Mouse (Mus musculus): Measurements from ENCODE around the gene Ift43. TPM values are rescaled to one million over a fixed set of nuclear protein-coding genes. Genes with fewer than 3 reads are reported as not detected.

Ift43 gene
- polyA plus RNA-seq, 1 experiment, result 44.2 TPM

DNA sequence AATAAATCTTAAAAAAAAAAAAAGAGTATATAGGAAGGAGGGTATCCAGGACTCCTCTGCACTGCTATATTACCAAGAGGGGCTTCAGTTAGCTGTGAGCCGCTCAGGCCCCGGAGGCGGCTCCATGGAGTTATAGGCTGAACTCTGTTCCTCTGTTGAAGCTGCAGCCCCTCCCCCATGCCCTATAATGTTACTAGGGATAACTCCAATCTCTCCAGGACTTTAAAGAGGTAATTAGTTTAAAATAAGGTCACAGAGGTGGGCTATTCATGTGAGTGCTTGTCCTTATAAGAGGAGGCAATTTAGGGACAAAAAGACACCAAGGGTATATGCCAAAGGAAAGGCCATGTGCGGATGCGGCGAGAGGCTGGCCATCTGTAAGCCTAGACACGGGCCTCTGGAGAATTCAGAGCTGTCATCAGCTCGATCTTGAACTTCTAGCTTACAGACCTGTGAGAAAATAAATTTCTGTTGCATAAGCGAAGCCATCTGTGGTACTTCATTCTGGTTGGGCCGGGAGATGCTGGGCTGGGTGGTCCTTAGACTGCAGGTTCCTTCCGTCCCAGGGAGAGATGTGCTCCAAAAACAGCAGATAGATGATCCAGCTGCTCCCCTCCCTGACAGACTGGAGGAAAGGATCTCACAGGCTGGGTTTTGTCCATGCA is 94.5 kb downstream of the Ift43 start:
- H3K27ac ChIP-seq (ENCODE audit: insufficient read depth, low read length), result no peak overlapping the region
- H3K4me1 ChIP-seq (ENCODE audit: control insufficient read depth, insufficient read depth, low read length), result no peaks in the 10 kb centered on the region
- H3K4me3 ChIP-seq (ENCODE audit: insufficient read depth, low read length), result no peak overlapping the region
- no peak for TF ChIP-seq CTCF (IDR thresholded peaks at IDR 0.05; ENCODE audit: borderline replicate concordance, insufficient read depth, low read length)
- no peak for TF ChIP-seq POLR2A (IDR thresholded peaks at IDR 0.05; ENCODE audit: low read depth, low read length)

DNA sequence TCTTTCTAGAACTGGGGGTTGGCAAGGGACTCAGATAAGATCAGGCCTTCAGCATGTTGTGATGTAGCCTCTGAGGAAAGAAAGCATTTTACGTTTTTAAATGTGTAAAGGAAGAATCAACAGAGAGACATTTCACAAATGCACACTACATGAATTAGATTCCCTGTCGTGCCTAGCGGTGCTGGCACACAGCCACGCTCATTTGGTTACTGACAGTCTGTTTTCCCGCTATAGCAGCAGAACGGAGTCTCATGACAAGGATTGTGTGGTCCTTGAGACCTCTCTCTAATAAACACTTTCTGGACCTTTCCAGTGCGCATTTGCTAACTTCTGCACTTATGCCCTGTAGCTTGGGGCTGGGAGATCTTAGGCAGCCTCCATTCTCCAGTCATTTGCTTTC is 96.9 kb downstream of the Ift43 start:
- no peak overlapping the region for H3K27ac ChIP-seq (ENCODE audit: insufficient read depth, low read length)
- H3K4me1 ChIP-seq (ENCODE audit: control insufficient read depth, insufficient read depth, low read length), result no peaks in the 10 kb centered on the region
- TF ChIP-seq POLR2A (IDR thresholded peaks at IDR 0.05; ENCODE audit: low read depth, low read length), result no peak
- no peak for TF ChIP-seq CTCF (IDR thresholded peaks at IDR 0.05; ENCODE audit: borderline replicate concordance, insufficient read depth, low read length)

DNA sequence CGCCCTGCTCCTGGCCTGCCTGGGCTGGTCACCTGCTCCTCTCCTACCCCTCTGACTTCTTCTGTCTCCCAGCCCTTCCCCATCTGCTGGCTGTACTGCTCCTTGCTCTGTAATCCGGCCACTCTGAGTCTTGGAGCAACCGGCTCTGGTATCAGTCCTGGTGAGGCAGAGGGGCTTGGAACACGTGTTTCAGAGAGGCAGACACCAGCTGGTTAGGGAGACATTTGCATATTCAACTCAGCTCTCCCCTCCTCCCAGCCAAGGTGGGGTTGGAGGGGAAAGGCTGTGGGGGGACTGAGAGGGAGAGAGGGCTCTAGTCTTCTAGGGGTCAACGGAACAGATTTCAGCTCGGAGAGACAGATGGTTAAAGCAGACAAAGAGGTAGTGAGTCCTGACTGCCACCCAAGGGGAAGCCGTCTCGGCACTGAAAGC is 99.0 kb downstream of the Ift43 start:
- no peaks in the 10 kb centered on the region for H3K4me1 ChIP-seq (ENCODE audit: control insufficient read depth, insufficient read depth, low read length)
- H3K4me3 ChIP-seq (ENCODE audit: insufficient read depth, low read length), result no peak overlapping the region
- H3K27ac ChIP-seq (ENCODE audit: insufficient read depth, low read length), result no peak overlapping the region
- no peak for TF ChIP-seq CTCF (IDR thresholded peaks at IDR 0.05; ENCODE audit: borderline replicate concordance, insufficient read depth, low read length)
- TF ChIP-seq POLR2A (IDR thresholded peaks at IDR 0.05; ENCODE audit: low read depth, low read length), result no peak

More for the DNA sequence above, 96.9 kb downstream of the Ift43 start:
- H3K4me3 ChIP-seq (ENCODE audit: insufficient read depth, low read length), result no peak overlapping the region

DNA sequence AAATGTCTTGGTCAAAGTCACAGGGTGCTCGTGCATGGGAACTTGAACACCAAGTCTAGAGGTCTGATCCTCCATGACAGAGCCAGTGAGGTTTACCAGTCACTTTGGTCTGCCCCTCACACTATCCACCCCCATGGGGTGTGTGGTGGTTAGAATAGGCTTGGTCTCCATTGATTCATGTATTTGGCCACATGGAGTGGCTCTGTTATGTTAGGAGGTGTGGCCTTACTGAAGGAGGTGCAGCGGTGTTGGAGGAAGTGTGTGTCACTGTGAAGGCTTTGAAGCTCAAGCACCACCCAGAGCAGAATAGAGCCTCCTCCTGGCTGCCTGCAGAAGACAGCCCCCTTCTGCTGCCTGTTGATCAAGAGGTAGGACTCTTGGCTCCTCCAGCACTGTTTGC is 99.5 kb downstream of the Ift43 start:
- Histone ChIP-seq H3K27ac (ENCODE audit: insufficient read depth, low read length) (no peak overlapping the region), H3K4me3 (ENCODE audit: insufficient read depth, low read length) (no peak overlapping the region), H3K4me1 (ENCODE audit: control insufficient read depth, insufficient read depth, low read length) (no peaks in the 10 kb centered on the region)
- TF ChIP-seq POLR2A (IDR thresholded peaks at IDR 0.05; ENCODE audit: low read depth, low read length), result no peak
- TF ChIP-seq CTCF (IDR thresholded peaks at IDR 0.05; ENCODE audit: borderline replicate concordance, insufficient read depth, low read length), result no peak

DNA sequence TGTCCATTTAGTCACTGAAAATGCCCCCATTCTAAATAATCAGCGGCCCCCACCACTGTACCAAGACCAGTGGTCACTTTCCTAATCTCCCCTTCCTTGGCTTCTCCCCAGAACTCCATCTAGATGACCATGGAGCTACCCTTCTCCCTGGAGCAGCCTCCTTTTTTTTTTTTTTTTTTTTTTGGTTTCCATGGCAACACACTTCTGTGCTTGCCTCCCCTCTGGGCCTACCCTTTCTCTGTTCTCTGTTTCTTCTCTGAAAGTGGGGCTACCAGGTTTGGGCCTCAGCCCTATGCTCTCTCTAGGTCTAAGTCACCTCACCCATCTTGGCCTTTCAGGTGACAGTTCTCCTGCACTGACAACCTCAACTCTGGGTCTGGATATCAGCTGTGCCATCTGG is 100.1 kb downstream of the Ift43 start:
- no peaks in the 10 kb centered on the region for H3K4me1 ChIP-seq (ENCODE audit: control insufficient read depth, insufficient read depth, low read length)
- H3K27ac ChIP-seq (ENCODE audit: insufficient read depth, low read length), result no peak overlapping the region
- no peak overlapping the region for H3K4me3 ChIP-seq (ENCODE audit: insufficient read depth, low read length)
- TF ChIP-seq POLR2A (IDR thresholded peaks at IDR 0.05; ENCODE audit: low read depth, low read length) (no peak), CTCF (IDR thresholded peaks at IDR 0.05; ENCODE audit: borderline replicate concordance, insufficient read depth, low read length) (no peak)

DNA sequence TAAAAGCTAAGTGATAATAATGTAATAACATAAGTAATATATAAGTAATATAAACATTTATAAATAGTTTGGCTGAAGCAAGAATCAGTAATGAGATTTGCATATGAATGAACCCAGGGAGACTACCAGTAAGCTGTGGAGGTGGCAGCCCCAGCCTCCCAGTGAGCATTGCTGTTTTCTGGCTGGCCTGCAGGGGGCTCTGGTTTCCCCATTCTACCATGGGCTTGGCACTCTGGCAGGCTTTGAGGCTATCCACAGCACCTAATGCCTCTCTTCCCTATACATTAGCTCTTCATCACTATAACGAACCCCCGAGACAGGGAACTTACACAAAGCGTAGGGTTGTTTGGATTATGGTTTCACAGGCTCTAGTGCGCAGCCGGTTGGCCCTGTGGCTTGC is 105.8 kb downstream of the Ift43 start:
- Histone ChIP-seq H3K4me1 (ENCODE audit: control insufficient read depth, insufficient read depth, low read length) (no peaks in the 10 kb centered on the region), H3K27ac (ENCODE audit: insufficient read depth, low read length) (no peak overlapping the region), H3K4me3 (ENCODE audit: insufficient read depth, low read length) (no peak overlapping the region)
- TF ChIP-seq CTCF (IDR thresholded peaks at IDR 0.05; ENCODE audit: borderline replicate concordance, insufficient read depth, low read length), result no peak

DNA sequence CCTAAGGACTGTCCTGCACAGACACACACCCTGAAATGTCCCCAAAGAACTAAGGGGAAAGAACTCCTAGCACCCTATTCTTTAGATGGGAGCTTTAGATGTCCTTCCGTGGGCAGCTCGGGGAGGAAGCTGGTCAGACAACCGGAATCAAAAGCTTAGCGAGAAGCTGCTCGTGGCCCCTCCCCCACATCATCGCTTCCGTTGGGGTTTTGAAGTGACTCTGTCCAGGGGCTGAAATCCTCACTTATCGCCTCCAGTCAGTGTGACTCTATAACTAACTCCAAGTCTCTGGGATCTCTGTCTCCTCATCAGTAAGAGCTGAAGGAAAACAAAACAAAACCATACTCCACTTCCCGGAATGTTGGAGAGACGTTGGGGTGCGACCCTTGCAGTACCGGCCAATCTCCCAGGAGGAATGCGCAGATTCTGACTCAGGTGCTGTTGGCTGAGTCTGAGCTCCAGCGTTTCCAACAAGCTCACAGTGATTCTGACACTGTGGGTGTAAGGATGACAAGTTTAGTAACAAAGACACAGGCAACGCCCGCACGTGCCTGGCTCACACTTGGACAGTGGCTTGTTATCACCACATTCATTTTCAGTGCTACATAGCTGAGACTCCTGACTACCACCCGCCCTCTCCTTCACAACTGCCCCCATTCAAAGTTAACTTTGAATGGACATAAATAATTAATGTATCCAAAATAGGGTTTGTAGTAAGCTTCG is 107.4 kb downstream of the Ift43 start:
- Histone ChIP-seq H3K4me3 (ENCODE audit: insufficient read depth, low read length) (no peak overlapping the region), H3K27ac (ENCODE audit: insufficient read depth, low read length) (no peak overlapping the region), H3K4me1 (ENCODE audit: control insufficient read depth, insufficient read depth, low read length) (no peaks in the 10 kb centered on the region)
- TF ChIP-seq CTCF (IDR thresholded peaks at IDR 0.05; ENCODE audit: borderline replicate concordance, insufficient read depth, low read length) (no peak), POLR2A (IDR thresholded peaks at IDR 0.05; ENCODE audit: low read depth, low read length) (no peak)

DNA sequence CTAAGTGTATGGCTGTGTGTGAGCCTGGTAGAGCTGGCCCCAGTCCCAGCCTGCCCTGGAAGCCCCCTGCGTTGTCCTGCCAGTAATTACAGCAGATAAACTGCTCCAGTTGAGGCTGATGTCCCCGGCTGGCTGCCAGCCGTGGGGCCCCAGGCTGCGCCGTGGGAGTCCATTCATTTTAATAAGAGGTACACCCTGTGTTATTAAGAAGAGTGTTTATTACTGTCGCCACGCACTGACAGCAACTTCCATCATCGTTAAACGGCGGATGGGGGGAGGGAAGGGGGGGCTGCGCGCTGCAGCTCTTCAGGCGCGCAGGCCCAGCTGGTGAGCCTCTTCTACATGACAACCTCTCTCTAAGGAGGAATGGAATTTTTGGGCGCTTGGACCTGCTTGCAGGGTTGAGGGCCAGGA is 109.7 kb downstream of the Ift43 start:
- Histone ChIP-seq H3K4me1 (ENCODE audit: control insufficient read depth, insufficient read depth, low read length) (no peaks in the 10 kb centered on the region), H3K4me3 (ENCODE audit: insufficient read depth, low read length) (no peak overlapping the region), H3K27ac (ENCODE audit: insufficient read depth, low read length) (no peak overlapping the region)
- TF ChIP-seq CTCF (IDR thresholded peaks at IDR 0.05; ENCODE audit: borderline replicate concordance, insufficient read depth, low read length) (no peak), POLR2A (IDR thresholded peaks at IDR 0.05; ENCODE audit: low read depth, low read length) (no peak)

DNA sequence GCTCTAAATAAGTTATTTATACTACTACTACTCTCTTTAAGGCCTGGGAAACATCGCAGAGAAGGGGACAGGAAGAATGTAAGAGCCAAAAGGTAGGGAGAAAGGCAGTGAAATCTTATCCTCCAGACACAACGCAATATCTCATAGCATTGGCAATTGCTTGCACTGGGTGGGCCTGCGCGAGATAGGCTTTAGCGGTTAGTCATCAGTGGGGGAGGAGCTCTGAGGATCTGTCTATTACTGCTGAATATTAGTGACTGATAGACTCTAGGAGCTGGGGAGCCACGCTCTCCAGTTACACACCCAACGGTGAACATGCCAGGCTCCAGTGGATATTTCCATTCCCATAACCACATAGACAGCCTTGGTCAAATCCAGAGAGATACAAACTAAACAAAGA is 114.6 kb downstream of the Ift43 start:
- Histone ChIP-seq H3K4me1 (ENCODE audit: control insufficient read depth, insufficient read depth, low read length) (no peaks in the 10 kb centered on the region), H3K4me3 (ENCODE audit: insufficient read depth, low read length) (no peak overlapping the region), H3K27ac (ENCODE audit: insufficient read depth, low read length) (no peak overlapping the region)
- TF ChIP-seq CTCF (IDR thresholded peaks at IDR 0.05; ENCODE audit: borderline replicate concordance, insufficient read depth, low read length) (no peak), POLR2A (IDR thresholded peaks at IDR 0.05; ENCODE audit: low read depth, low read length) (no peak)

DNA sequence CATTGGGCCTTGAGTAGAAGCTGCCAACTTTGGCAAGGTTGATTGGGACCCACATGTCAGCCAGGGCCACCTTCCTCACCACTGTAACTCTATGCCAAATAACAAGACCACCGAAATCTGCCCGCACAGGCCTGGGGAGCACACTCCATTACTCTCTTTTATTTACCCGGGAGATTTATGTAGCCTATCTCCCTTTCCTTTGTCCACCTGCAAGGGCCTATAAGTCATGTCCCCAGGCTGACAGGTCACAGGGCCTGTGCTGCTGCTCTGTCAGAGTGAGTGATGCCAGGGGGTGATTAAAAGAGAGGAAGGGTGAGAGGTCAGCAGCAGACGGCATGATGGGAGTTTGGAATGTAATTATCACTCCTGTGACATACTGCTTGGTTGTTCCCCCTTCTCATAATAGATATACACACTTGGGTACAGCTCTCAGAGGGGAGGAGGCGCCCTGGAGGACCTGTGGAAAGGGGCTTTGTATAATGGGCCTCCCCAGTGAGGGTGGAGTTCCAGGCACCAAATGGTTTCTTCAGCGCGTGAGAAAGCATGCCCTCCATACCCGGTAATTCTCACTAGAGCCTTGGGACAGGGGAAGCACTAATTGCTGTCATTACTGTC is 121.2 kb downstream of the Ift43 start:
- no peak overlapping the region for H3K4me3 ChIP-seq (ENCODE audit: insufficient read depth, low read length)
- no peaks in the 10 kb centered on the region for H3K4me1 ChIP-seq (ENCODE audit: control insufficient read depth, insufficient read depth, low read length)
- no peak overlapping the region for H3K27ac ChIP-seq (ENCODE audit: insufficient read depth, low read length)
- TF ChIP-seq POLR2A (IDR thresholded peaks at IDR 0.05; ENCODE audit: low read depth, low read length) (no peak), CTCF (IDR thresholded peaks at IDR 0.05; ENCODE audit: borderline replicate concordance, insufficient read depth, low read length) (no peak)
